Mouse (Mus musculus) hindbrain, embryonic 15.5 days (tissue): ENCODE measurements around the gene Hsd3b1. TPM values are rescaled to one million over a fixed set of nuclear protein-coding genes. Genes with fewer than 3 reads are reported as not detected.
"Not testable (repeated sequence)": the region's sequence is repeated elsewhere in the genome, so short reads cannot be mapped to it uniquely, and the experiment has no call there.

Experiments
- ATAC-seq: fragments of 200-750 bp; cut with Nextera tagmentation; 2 replicates; pipeline ENCODE4 v1.8.0; 2017; ENCODE audit warnings: low read depth, moderate number of reproducible peaks, moderate TSS enrichment; ENCODE audit not compliant: low FRiP score
- H3K27ac ChIP-seq: fragments of 300-500 bp; sonication (generic); replicated peaks from 2 replicates; pipeline ENCODE4 v1.5.1; 2015; ENCODE audit warnings: mild to moderate bottlenecking, inconsistent platforms
- H3K27me3 ChIP-seq: fragments of 300-500 bp; sonication (generic); 2 replicates; pipeline ENCODE4 v1.6.1; 2015; ENCODE audit warnings: control low read depth, inconsistent platforms
- H3K36me3 ChIP-seq: fragments of 300-500 bp; sonication (generic); 2 replicates; pipeline ENCODE4 v1.6.1; 2015; ENCODE audit warnings: control low read depth, inconsistent platforms
- H3K4me1 ChIP-seq: fragments of 300-500 bp; sonication (generic); replicated peaks from 2 replicates; pipeline ENCODE4 v1.6.1; 2015; ENCODE audit warnings: control low read depth, inconsistent platforms
- H3K4me2 ChIP-seq: fragments of 300-500 bp; sonication (generic); 2 replicates; pipeline ENCODE4 v1.6.1; 2015; ENCODE audit warnings: moderate library complexity, mild to moderate bottlenecking, inconsistent platforms
- H3K4me3 ChIP-seq: fragments of 300-500 bp; sonication (generic); 2 replicates; pipeline ENCODE4 v1.5.1; 2015; ENCODE audit warnings: mild to moderate bottlenecking, inconsistent platforms
- H3K9ac ChIP-seq: fragments of 300-500 bp; sonication (generic); 2 replicates; pipeline ENCODE4 v1.6.1; 2015; ENCODE audit warnings: inconsistent platforms
- H3K9me3 ChIP-seq: fragments of 300-500 bp; sonication (generic); 2 replicates; pipeline ENCODE4 v1.6.1; 2016; ENCODE audit warnings: control low read depth, inconsistent platforms
- WGBS: fragments of 180-500 bp; shearing (Covaris S2); methylation state at CpG from one replicate; pipeline ENCODE4 v1.1.7; 2015; 5-methylcytosine and 5-hydroxymethylcytosine counted together
- polyA plus RNA-seq: library from polyadenylated mRNA; unstranded; fragments of >200 nt; fragmentation: Nextera tagmentation; extraction: Ambion mirVana; gene quantifications from 2 replicates; pipeline ENCODE4 v1.2.1, GENCODE M21; 2015

Gene Hsd3b1
- polyA plus RNA-seq, 1 experiment from 2014 or later, result not detected

GRCm38 (mm10) chr3:98855160-98855559 is 4.4 kb downstream of the Hsd3b1 start:
- H3K9ac ChIP-seq, result no peak overlapping the region
- no peak overlapping the region for H3K27ac ChIP-seq
- WGBS, result 90% methylated on average over 3 of the region's 3 CpGs
- H3K4me1 ChIP-seq, result no peaks in the 10 kb centered on the region
- no peaks in the 10 kb centered on the region for H3K9me3 ChIP-seq
- H3K27me3 ChIP-seq, result no peaks in the 10 kb centered on the region
- no peaks in the 10 kb centered on the region for H3K36me3 ChIP-seq
- no peak overlapping the region for H3K4me2 ChIP-seq
- no peak overlapping the region for H3K4me3 ChIP-seq
- ATAC-seq, result no peak

- H3K36me3 ChIP-seq, result no peaks in the 10 kb centered on the region
- 45% methylated on average over 1 of the region's 1 CpGs for WGBS
- no peak for ATAC-seq
- no peaks in the 10 kb centered on the region for H3K4me1 ChIP-seq
- H3K9ac ChIP-seq, result no peak overlapping the region
- H3K4me3 ChIP-seq, result no peak overlapping the region
- no peaks in the 10 kb centered on the region for H3K27me3 ChIP-seq
- H3K9me3 ChIP-seq, result no peaks in the 10 kb centered on the region
- no peak overlapping the region for H3K27ac ChIP-seq
- no peak overlapping the region for H3K4me2 ChIP-seq
Observed at GRCm38 (mm10) chr3:98853685-98854084, 5.9 kb downstream of the Hsd3b1 start.

GRCm38 (mm10) chr3:98853051-98853450 is 6.5 kb downstream of the Hsd3b1 start:
- Histone ChIP-seq H3K4me2 (no peak overlapping the region), H3K9me3 (no peaks in the 10 kb centered on the region), H3K27me3 (no peaks in the 10 kb centered on the region), H3K4me1 (no peaks in the 10 kb centered on the region), H3K4me3 (no peak overlapping the region), H3K36me3 (no peaks in the 10 kb centered on the region), H3K27ac (no peak overlapping the region), H3K9ac (no peak overlapping the region)
- no peak for ATAC-seq
- 92% methylated on average over 3 of the region's 3 CpGs for WGBS

- WGBS, result 91% methylated on average over 6 of the region's 6 CpGs
- H3K9ac ChIP-seq, result no peak overlapping the region
- no peak overlapping the region for H3K27ac ChIP-seq
- H3K4me2 ChIP-seq, result no peak overlapping the region
- H3K36me3 ChIP-seq, result no peaks in the 10 kb centered on the region
- H3K4me1 ChIP-seq, result no peaks in the 10 kb centered on the region
- H3K4me3 ChIP-seq, result no peak overlapping the region
- H3K9me3 ChIP-seq, result no peaks in the 10 kb centered on the region
- H3K27me3 ChIP-seq, result no peaks in the 10 kb centered on the region
- ATAC-seq, result no peak
Observed at GRCm38 (mm10) chr3:98852631-98853030, 7.0 kb downstream of the Hsd3b1 start.

GRCm38 (mm10) chr3:98851853-98852252 is 7.7 kb downstream of the Hsd3b1 start:
- WGBS, result 84% methylated on average over 2 of the region's 2 CpGs
- ATAC-seq, result no peak
- H3K27ac ChIP-seq, result no peak overlapping the region
- H3K36me3 ChIP-seq, result no peaks in the 10 kb centered on the region
- no peak overlapping the region for H3K4me2 ChIP-seq
- no peaks in the 10 kb centered on the region for H3K9me3 ChIP-seq
- H3K27me3 ChIP-seq, result no peaks in the 10 kb centered on the region
- no peaks in the 10 kb centered on the region for H3K4me1 ChIP-seq
- no peak overlapping the region for H3K4me3 ChIP-seq
- H3K9ac ChIP-seq, result no peak overlapping the region

GRCm38 (mm10) chr3:98850262-98850661 is 9.3 kb downstream of the Hsd3b1 start:
- WGBS, result 86% methylated on average over 5 of the region's 5 CpGs

GRCm38 (mm10) chr3:98848898-98849297 is 10.7 kb downstream of the Hsd3b1 start:
- 91% methylated on average over 1 of the region's 1 CpGs for WGBS
- H3K4me3 ChIP-seq, result no peak overlapping the region

More at GRCm38 (mm10) chr3:98850262-98850661, 9.3 kb downstream of the Hsd3b1 start:
- ATAC-seq, result no peak
- Histone ChIP-seq H3K4me3 (no peak overlapping the region), H3K27me3 (no peaks in the 10 kb centered on the region), H3K9ac (no peak overlapping the region), H3K4me2 (no peak overlapping the region), H3K4me1 (no peaks in the 10 kb centered on the region), H3K9me3 (no peaks in the 10 kb centered on the region), H3K27ac (no peak overlapping the region), H3K36me3 (no peaks in the 10 kb centered on the region)

GRCm38 (mm10) chr3:98814101-98814670 is 45.4 kb downstream of the Hsd3b1 start, which contains the start of gene Hsd3b6:
Hsd3b6 (minus strand) TSS chr3:98814443.
- H3K36me3 ChIP-seq, result no peaks in the 10 kb centered on the region
- H3K9ac ChIP-seq, result no peak within 1 kb of the TSS
- no peak within 1 kb of the TSS for H3K27ac ChIP-seq
- H3K4me3 ChIP-seq, result no peak within 1 kb of the TSS
- H3K27me3 ChIP-seq, result no peaks in the 10 kb centered on the region
- ATAC-seq, result no peak
- H3K9me3 ChIP-seq, result no peaks in the 10 kb centered on the region
- WGBS, result 82% methylated on average over 6 of the region's 6 CpGs
- no peaks in the 10 kb centered on the region for H3K4me1 ChIP-seq
- H3K4me2 ChIP-seq, result no peak within 1 kb of the TSS

More at GRCm38 (mm10) chr3:98848898-98849297, 10.7 kb downstream of the Hsd3b1 start:
- no peak overlapping the region for H3K9ac ChIP-seq
- no peaks in the 10 kb centered on the region for H3K36me3 ChIP-seq
- H3K27me3 ChIP-seq, result no peaks in the 10 kb centered on the region
- H3K4me1 ChIP-seq, result no peaks in the 10 kb centered on the region
- no peak for ATAC-seq
- no peak overlapping the region for H3K27ac ChIP-seq
- no peaks in the 10 kb centered on the region for H3K9me3 ChIP-seq
- H3K4me2 ChIP-seq, result no peak overlapping the region

- not testable (repeated sequence) for H3K9ac ChIP-seq, H3K27me3 ChIP-seq, H3K4me3 ChIP-seq, ATAC-seq, H3K9me3 ChIP-seq, H3K36me3 ChIP-seq, H3K4me2 ChIP-seq, H3K27ac ChIP-seq, H3K4me1 ChIP-seq
- 92% methylated on average over 6 of the region's 6 CpGs for WGBS
Observed at GRCm38 (mm10) chr3:98812653-98813052, 46.9 kb downstream of the Hsd3b1 start.

- not testable (repeated sequence) for H3K4me3 ChIP-seq, H3K9me3 ChIP-seq, H3K4me1 ChIP-seq, H3K9ac ChIP-seq, H3K36me3 ChIP-seq, H3K27ac ChIP-seq, H3K4me2 ChIP-seq, H3K27me3 ChIP-seq, ATAC-seq
- WGBS, result 62% methylated on average over 3 of the region's 3 CpGs
Observed at GRCm38 (mm10) chr3:98805032-98805431, 54.6 kb downstream of the Hsd3b1 start.

Other genes with a start within 250 kb of the Hsd3b1 start
- gene Hsd3b5, start 229.5 kb downstream of the Hsd3b1 start, polyA plus RNA-seq, result not detected in 2 replicates
- gene Hsd3b2, start 135.3 kb downstream of the Hsd3b1 start, polyA plus RNA-seq, result 0.04 TPM in 1 of 2 replicates, not detected in the other
- 0.26 and 0.32 TPM in 2 replicates for gene Hsd3b3, start 96.7 kb downstream of the Hsd3b1 start, polyA plus RNA-seq
- gene Hsd3b6, start 45.4 kb downstream of the Hsd3b1 start, polyA plus RNA-seq, result 0.76 and 1.2 TPM in 2 replicates
- 0.06 TPM in 1 of 2 replicates, not detected in the other for gene Hao2, start 33.4 kb upstream of the Hsd3b1 start, polyA plus RNA-seq